Mouse (Mus musculus): ENCODE measurements around the gene Tnrc6b.

GRCm38 (mm10) chr15:80709593-80709992, 1.5 kb upstream of the Tnrc6b start:
- TF ChIP-seq CTCF (IDR thresholded peaks at IDR 0.05; ENCODE audit: insufficient read depth, low read depth, low read length) = no peak
- no peak for TF ChIP-seq POLR2A (IDR thresholded peaks at IDR 0.05; ENCODE audit: insufficient read depth, low read depth, low read length)
